Mouse (Mus musculus) liver, postnatal 0 days (tissue): ENCODE data around the gene Sdccag8.

Experiments used
- CTCF ChIP-seq: sonication (generic); IDR thresholded peaks from 2 replicates; pipeline ENCODE4 v1.5.1; 2016; ENCODE audit warnings: antibody characterized with exemption, low read depth
- EP300 ChIP-seq: IDR thresholded peaks from 2 replicates; pipeline ENCODE4 v1.6.1; 2016; ENCODE audit warnings: antibody characterized with exemption, low read depth, mild to moderate bottlenecking

- TF ChIP-seq CTCF (no peak), EP300 (no peak)
Observed at GRCm38 (mm10) chr1:176848613-176849290, 34.3 kb downstream of the Sdccag8 start.
